Mouse (Mus musculus) neural tube, embryonic 15.5 days (tissue): ENCODE results near the gene Fcor. TPM values are rescaled to one million over a fixed set of nuclear protein-coding genes. Genes with fewer than 3 reads are reported as not detected.

ENCODE experiments used
- polyA plus RNA-seq: library from polyadenylated mRNA; unstranded; fragments of >200 nt; fragmentation: Nextera tagmentation; extraction: Ambion mirVana; gene quantifications from 2 replicates; pipeline ENCODE4 v1.2.1, GENCODE M21; 2015

The Fcor gene
- polyA plus RNA-seq, 1 experiment from 2014 or later, result 22.8 TPM

Other genes with a start within 250 kb of the Fcor start
- gene Pex11g, start 204.7 kb downstream of the Fcor start, polyA plus RNA-seq, result 4.0 and 5.7 TPM in 2 replicates
- 0.50 and 0.61 TPM in 2 replicates for gene Tex45, start 201.5 kb downstream of the Fcor start, polyA plus RNA-seq
- gene Zfp358, start 179.2 kb downstream of the Fcor start, polyA plus RNA-seq, result 62.7 and 64.3 TPM in 2 replicates
- gene Mcoln1, start 171.9 kb downstream of the Fcor start, polyA plus RNA-seq, result 97.7 and 106 TPM in 2 replicates
- gene Pnpla6, start 157.0 kb downstream of the Fcor start, polyA plus RNA-seq, result 42.5 and 44.3 TPM in 2 replicates
- gene C330021F23Rik, start 104.4 kb downstream of the Fcor start, polyA plus RNA-seq, result 0.52 and 0.56 TPM in 2 replicates
- gene Camsap3, start 85.1 kb downstream of the Fcor start, polyA plus RNA-seq, result 37.6 and 41.3 TPM in 2 replicates
- 46.2 and 50.4 TPM in 2 replicates for gene Xab2, start 51.0 kb downstream of the Fcor start, polyA plus RNA-seq
- 86.0 and 90.1 TPM in 2 replicates for gene Pet100, start 50.8 kb downstream of the Fcor start, polyA plus RNA-seq
- gene Pcp2, start 46.8 kb downstream of the Fcor start, polyA plus RNA-seq, result 0.11 and 0.82 TPM in 2 replicates
- gene Stxbp2, start 41.4 kb downstream of the Fcor start, polyA plus RNA-seq, result 40.9 and 66.3 TPM in 2 replicates
- gene Retn, start 16.6 kb downstream of the Fcor start, polyA plus RNA-seq, result 0.27 and 0.56 TPM in 2 replicates
- 0.23 and 0.28 TPM in 2 replicates for gene Mcemp1, start 6.6 kb downstream of the Fcor start, polyA plus RNA-seq
- gene Trappc5, start 3.9 kb upstream of the Fcor start, polyA plus RNA-seq, result 53.5 and 58.3 TPM in 2 replicates
- gene Fcer2a, start 21.8 kb upstream of the Fcor start, polyA plus RNA-seq, result 0.31 and 0.35 TPM in 2 replicates
- gene Clec4g, start 48.3 kb upstream of the Fcor start, polyA plus RNA-seq, result not detected in 2 replicates
- 0.28 TPM in 1 of 2 replicates, not detected in the other for gene Cd209a, start 76.6 kb upstream of the Fcor start, polyA plus RNA-seq
- 0.10 TPM in 1 of 2 replicates, not detected in the other for gene Cd209e, start 181.9 kb upstream of the Fcor start, polyA plus RNA-seq
- not detected in 2 replicates for gene Cd209d, start 206.2 kb upstream of the Fcor start, polyA plus RNA-seq